Mouse (Mus musculus): ENCODE results near the gene Grid2. TPM values are rescaled to one million over a fixed set of nuclear protein-coding genes. Genes with fewer than 3 reads are reported as not detected.

Grid2 gene
- total and polyA plus RNA-seq, 3 experiments, result not detected

- no peak overlapping the region for H3K27ac ChIP-seq (ENCODE audit: control insufficient read depth, low read depth, low read length)
- H3K27me3 ChIP-seq (ENCODE audit: control insufficient read depth in 1 of 2, insufficient read depth in 2 of 2, low read length in 2 of 2), result no peaks in the 10 kb centered on the region
- H3K36me3 ChIP-seq (ENCODE audit: control insufficient read depth in 1 of 2, insufficient read depth in 2 of 2, low read length in 2 of 2), result no peaks in the 10 kb centered on the region
- H3K9ac ChIP-seq (ENCODE audit: control insufficient read depth, low read depth, low read length, poor library complexity, severe bottlenecking), result no peak overlapping the region
- no peak overlapping the region for H3K4me3 ChIP-seq (ENCODE audit: control insufficient read depth in 1 of 2, insufficient read depth in 1 of 2, low read depth in 2 of 2, low read length in 2 of 2)
- TF ChIP-seq RCOR1 (IDR thresholded peaks at IDR 0.05; ENCODE audit: low read depth, low read length), result no peak
- no peak for TF ChIP-seq MAFK (IDR thresholded peaks at IDR 0.05; ENCODE audit: borderline replicate concordance, low read depth, low read length)
- TF ChIP-seq GABPA (IDR thresholded peaks at IDR 0.05; ENCODE audit: low read depth, low read length), result no peak
- TF ChIP-seq JUND (IDR thresholded peaks at IDR 0.05; ENCODE audit: low read depth, low read length), result no peak
- TF ChIP-seq GATA1 (IDR thresholded peaks at IDR 0.05; ENCODE audit: low read depth, low read length), result no peak
- no peak for TF ChIP-seq POLR2AphosphoS2 (IDR thresholded peaks at IDR 0.05; ENCODE audit: low read length)
- TF ChIP-seq EP300 (IDR thresholded peaks at IDR 0.05; ENCODE audit: low read depth in 1 of 2, low read length in 2 of 2), result no peak
- no peak for TF ChIP-seq MYC (IDR thresholded peaks at IDR 0.05; ENCODE audit: low read depth, low read length)
- TF ChIP-seq NRF1 (IDR thresholded peaks at IDR 0.05; ENCODE audit: insufficient read depth, low read depth, low read length, poor library complexity, severe bottlenecking), result no peak
- TF ChIP-seq POLR2A (IDR thresholded peaks at IDR 0.05; ENCODE audit: control insufficient read depth in 1 of 2, insufficient read depth in 1 of 2, low read depth in 1 of 2, low read length in 2 of 2, poor library complexity in 1 of 2), result no peak
- TF ChIP-seq SMC3 (IDR thresholded peaks at IDR 0.05; ENCODE audit: low read depth, low read length), result no peak
- TF ChIP-seq ZC3H11A (IDR thresholded peaks at IDR 0.05; ENCODE audit: low read depth, low read length), result no peak
- TF ChIP-seq TCF12 (IDR thresholded peaks at IDR 0.05; ENCODE audit: low read depth, low read length), result no peak
- no peak for TF ChIP-seq BHLHE40 (IDR thresholded peaks at IDR 0.05; ENCODE audit: borderline replicate concordance, low read depth, low read length)
- TF ChIP-seq MAZ (IDR thresholded peaks at IDR 0.05; ENCODE audit: low read depth, low read length), result no peak
- TF ChIP-seq USF1 (IDR thresholded peaks at IDR 0.05; ENCODE audit: low read depth, low read length), result no peak
- TF ChIP-seq CHD2 (IDR thresholded peaks at IDR 0.05; ENCODE audit: low read length), result no peak
- no peak for TF ChIP-seq NELFE (IDR thresholded peaks at IDR 0.05; ENCODE audit: low read depth, low read length)
- TF ChIP-seq KAT2A (conservative IDR thresholded peaks at IDR 0.05; ENCODE audit: low read depth, low read length), result no peak
- TF ChIP-seq ETS1 (IDR thresholded peaks at IDR 0.05; ENCODE audit: low read depth, low read length), result no peak
- no peaks in the 10 kb centered on the region for H3K4me1 ChIP-seq (ENCODE audit: control insufficient read depth in 1 of 2, insufficient read depth in 2 of 2, low read length in 2 of 2)
- DNase-seq (ENCODE audit: low read depth, low spot score), result no peak
- H3K79me2 ChIP-seq (ENCODE audit: control insufficient read depth, insufficient read depth, low read length, poor library complexity), result no peaks in the 10 kb centered on the region
- H3K9me3 ChIP-seq (replicated peaks; ENCODE audit: insufficient read depth, low read length), result no peaks in the 10 kb centered on the region
Measured at GRCm38 (mm10) chr6:64308631-64309030, 1053.0 kb downstream of the Grid2 start.

DNA sequence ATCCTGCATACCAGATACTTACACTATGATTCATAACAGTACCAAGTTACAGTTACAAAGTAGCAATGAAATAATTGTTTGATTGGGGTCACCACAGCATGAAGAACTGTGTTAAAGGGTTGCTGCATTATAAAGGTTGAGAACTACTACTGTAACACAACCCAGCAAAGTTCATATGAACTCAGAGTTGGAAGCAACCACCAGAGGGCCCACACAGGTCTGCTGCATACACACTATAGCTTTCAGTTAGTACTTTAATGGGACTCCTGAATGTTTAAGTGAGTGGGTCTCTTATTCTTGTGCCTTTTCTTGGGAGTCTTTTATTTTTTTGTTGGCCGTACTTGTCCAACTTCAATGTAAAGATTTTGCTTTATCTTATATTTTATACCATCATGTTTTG is 1057.5 kb downstream of the Grid2 start:
- no peak overlapping the region for H3K4me3 ChIP-seq (ENCODE audit: control insufficient read depth in 1 of 2, insufficient read depth in 1 of 2, low read depth in 2 of 2, low read length in 2 of 2)
- H3K27ac ChIP-seq (ENCODE audit: control insufficient read depth, low read depth, low read length), result no peak overlapping the region
- H3K36me3 ChIP-seq (ENCODE audit: control insufficient read depth in 1 of 2, insufficient read depth in 2 of 2, low read length in 2 of 2), result no peaks in the 10 kb centered on the region
- no peaks in the 10 kb centered on the region for H3K4me1 ChIP-seq (ENCODE audit: control insufficient read depth in 1 of 2, insufficient read depth in 2 of 2, low read length in 2 of 2)
- TF ChIP-seq TCF12 (IDR thresholded peaks at IDR 0.05; ENCODE audit: low read depth, low read length), result no peak
- no peak for TF ChIP-seq ZNF384 (IDR thresholded peaks at IDR 0.05; ENCODE audit: low read depth, low read length)
- no peak for TF ChIP-seq MAZ (IDR thresholded peaks at IDR 0.05; ENCODE audit: low read depth, low read length)
- TF ChIP-seq MYB (IDR thresholded peaks at IDR 0.05; ENCODE audit: low read depth, low read length), result no peak
- no peak for TF ChIP-seq ZMIZ1 (IDR thresholded peaks at IDR 0.05; ENCODE audit: low read depth, low read length)
- no peak for DNase-seq (ENCODE audit: low read depth, low spot score)
- no peaks in the 10 kb centered on the region for H3K27me3 ChIP-seq (ENCODE audit: control insufficient read depth in 1 of 2, insufficient read depth in 2 of 2, low read length in 2 of 2)
- H3K9ac ChIP-seq (ENCODE audit: control insufficient read depth, low read depth, low read length, poor library complexity, severe bottlenecking), result no peak overlapping the region
- H3K9me3 ChIP-seq (replicated peaks; ENCODE audit: insufficient read depth, low read length), result no peaks in the 10 kb centered on the region
- H3K79me2 ChIP-seq (ENCODE audit: control insufficient read depth, insufficient read depth, low read length, poor library complexity), result no peaks in the 10 kb centered on the region

Measured in MEL (cell line).